Mouse (Mus musculus) kidney, embryonic 14.5 days (tissue): ENCODE measurements around the gene Eprs. TPM values are rescaled to one million over a fixed set of nuclear protein-coding genes. Genes with fewer than 3 reads are reported as not detected.
"Not testable (repeated sequence)": the region's sequence is repeated elsewhere in the genome, so short reads cannot be mapped to it uniquely, and the experiment has no call there.

Experiments
- ATAC-seq: fragments of 200-750 bp; cut with Nextera tagmentation; 2 replicates; pipeline ENCODE4 v1.8.0; 2017; ENCODE audit warnings: moderate number of reproducible peaks, mild to moderate bottlenecking, moderate TSS enrichment, moderate library complexity; ENCODE audit not compliant: low FRiP score, low TSS enrichment
- H3K27ac ChIP-seq: fragments of 300-500 bp; sonication (generic); 2 replicates; pipeline ENCODE4 v1.5.1; 2014; ENCODE audit warnings: low read depth, mild to moderate bottlenecking, low read length, moderate library complexity, mixed read lengths
- H3K27me3 ChIP-seq: fragments of 300-500 bp; sonication (generic); 2 replicates; pipeline ENCODE4 v1.6.1; 2014; ENCODE audit warnings: mild to moderate bottlenecking, low read length; ENCODE audit not compliant: control insufficient read depth, insufficient read depth
- H3K36me3 ChIP-seq: fragments of 300-500 bp; sonication (generic); 2 replicates; pipeline ENCODE4 v1.6.1; 2014; ENCODE audit warnings: low read length, mixed read lengths; ENCODE audit not compliant: control insufficient read depth, insufficient read depth
- H3K4me1 ChIP-seq: fragments of 300-500 bp; sonication (generic); 2 replicates; pipeline ENCODE4 v1.6.1; 2014; ENCODE audit warnings: low read length, mixed read lengths; ENCODE audit not compliant: control insufficient read depth, insufficient read depth
- H3K4me2 ChIP-seq: fragments of 300-500 bp; sonication (generic); replicated peaks from 2 replicates; pipeline ENCODE4 v1.6.1; 2014; ENCODE audit warnings: low read depth, mild to moderate bottlenecking, low read length
- H3K4me3 ChIP-seq: fragments of 300-500 bp; sonication (generic); 2 replicates; pipeline ENCODE4 v1.5.1; 2014; ENCODE audit warnings: mild to moderate bottlenecking, low read length
- H3K9ac ChIP-seq: fragments of 300-500 bp; sonication (generic); 2 replicates; pipeline ENCODE4 v1.6.1; 2014; ENCODE audit warnings: low read depth, mild to moderate bottlenecking, low read length, moderate library complexity
- H3K9me3 ChIP-seq: fragments of 300-500 bp; sonication (generic); 2 replicates; pipeline ENCODE4 v1.6.1; 2016; ENCODE audit warnings: low read length; ENCODE audit not compliant: control insufficient read depth
- WGBS: fragments of 180-500 bp; shearing (Covaris S2); extraction: QIAGEN DNeasy Blood & Tissue Kit; methylation state at CpG from one replicate; pipeline ENCODE4 v1.1.7; 2014; 5-methylcytosine and 5-hydroxymethylcytosine counted together
- polyA plus RNA-seq: library from polyadenylated mRNA; unstranded; fragments of >200 nt; fragmentation: Nextera tagmentation; extraction: Ambion mirVana; gene quantifications from 2 replicates; pipeline ENCODE4 v1.2.1, GENCODE M21; 2014

Eprs gene
- polyA plus RNA-seq, result 111 and 175 TPM in 2 replicates

DNA sequence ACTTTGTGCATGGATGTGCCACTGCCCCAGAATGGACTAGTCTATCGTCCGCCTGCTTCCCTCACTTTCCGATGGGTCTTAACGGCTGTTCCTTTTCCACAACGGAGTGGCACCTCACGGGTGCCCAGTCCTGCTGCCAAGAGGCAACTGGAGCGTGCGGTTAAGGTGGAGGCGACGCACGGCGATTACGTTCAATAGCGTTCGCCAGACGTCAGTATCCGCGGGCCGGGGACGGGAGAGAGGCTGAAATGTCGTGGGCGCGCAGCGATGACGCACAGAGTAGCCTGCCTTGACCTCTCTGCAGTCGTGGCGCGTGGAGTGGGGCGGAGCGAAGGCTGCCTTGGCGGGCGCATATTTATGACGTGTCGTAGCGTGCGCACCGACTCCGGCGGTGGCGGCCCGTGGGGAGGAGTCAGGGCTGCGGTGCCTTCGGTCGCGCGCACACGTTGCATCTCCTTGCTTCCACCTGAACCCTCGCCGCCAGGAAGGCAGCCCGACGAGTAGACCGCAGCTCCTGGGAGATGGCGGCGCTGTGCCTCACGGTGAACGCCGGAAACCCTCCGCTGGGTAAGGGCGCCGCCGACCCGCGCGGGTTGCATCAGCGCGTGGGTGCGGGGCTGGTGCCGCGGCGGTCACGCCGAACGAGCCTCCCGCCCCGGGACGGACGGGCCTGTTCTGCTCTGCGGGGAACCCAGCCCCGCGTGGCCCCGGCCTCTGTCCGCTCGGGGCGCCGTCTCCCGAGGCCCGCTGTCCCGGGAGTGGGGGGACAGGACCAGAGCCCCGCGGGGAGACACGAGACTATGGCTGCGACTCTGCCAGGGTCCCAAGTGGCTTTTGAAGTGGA is at the start of gene Eprs:
Gene Eprs (plus strand): TSS at position 368 of the 844 bp plus-strand sequence.
- peak within 1 kb of the TSS; percentile 89 for H3K27ac ChIP-seq
- H3K4me1 ChIP-seq, result peaks cover 9% of the 10 kb centered on the region; the same call in 1 of the 2 replicates
- H3K36me3 ChIP-seq, result peaks cover 4% of the 10 kb centered on the region
- H3K9me3 ChIP-seq, result no peaks in the 10 kb centered on the region
- H3K27me3 ChIP-seq, result no peaks in the 10 kb centered on the region
- peak within 1 kb of the TSS; percentile 90 for H3K9ac ChIP-seq
- peak within 1 kb of the TSS; percentile 76 for H3K4me2 ChIP-seq
- H3K4me3 ChIP-seq, result peak within 1 kb of the TSS; percentile 93
- under 1% methylated on average over 80 of the region's 92 CpGs for WGBS
- peak; percentile 95 for ATAC-seq

- peaks cover 59% of the 10 kb centered on the region for H3K36me3 ChIP-seq
These were observed 48.3 kb upstream of the Eprs start for GRCm38 (mm10) chr1:185314546-185314945.

GRCm38 (mm10) chr1:185315846-185316568 is 46.8 kb upstream of the Eprs start:
- H3K27me3 ChIP-seq, result no peaks in the 10 kb centered on the region
- peaks cover 70% of the 10 kb centered on the region for H3K36me3 ChIP-seq

More at GRCm38 (mm10) chr1:185314546-185314945, 48.3 kb upstream of the Eprs start:
- H3K4me1 ChIP-seq, result no peaks in the 10 kb centered on the region
- 94% methylated on average over 4 of the region's 4 CpGs for WGBS
- H3K9ac ChIP-seq, result no peak overlapping the region
- no peaks in the 10 kb centered on the region for H3K9me3 ChIP-seq
- no peak overlapping the region for H3K27ac ChIP-seq
- H3K4me3 ChIP-seq, result no peak overlapping the region
- no peaks in the 10 kb centered on the region for H3K27me3 ChIP-seq
- ATAC-seq, result no peak
- H3K4me2 ChIP-seq, result no peak overlapping the region

GRCm38 (mm10) chr1:185327754-185328345 is 35.0 kb upstream of the Eprs start:
- not testable (repeated sequence) for H3K27ac ChIP-seq, ATAC-seq, H3K9me3 ChIP-seq, H3K27me3 ChIP-seq, H3K4me1 ChIP-seq
- Histone ChIP-seq H3K36me3 (peaks cover 35% of the 10 kb centered on the region), H3K9ac (peak overlapping the region; percentile 89; the same call in 1 of the 2 replicates), H3K4me3 (peak overlapping the region; percentile 94), H3K4me2 (peak overlapping the region; percentile 75)
- 64% methylated on average over 3 of the region's 3 CpGs for WGBS

More at GRCm38 (mm10) chr1:185315846-185316568, 46.8 kb upstream of the Eprs start:
- whole genome bisulfite sequencing, result 89% methylated on average over 16 of the region's 16 CpGs
- no peak overlapping the region for H3K4me3 ChIP-seq
- no peak for ATAC-seq
- no peak overlapping the region for H3K9ac ChIP-seq
- no peak overlapping the region for H3K27ac ChIP-seq
- no peak overlapping the region for H3K4me2 ChIP-seq
- no peaks in the 10 kb centered on the region for H3K4me1 ChIP-seq
- no peaks in the 10 kb centered on the region for H3K9me3 ChIP-seq

- peak; percentile 89 for ATAC-seq
- Histone ChIP-seq H3K9ac (peak within 1 kb of the TSS; percentile 89), H3K27me3 (no peaks in the 10 kb centered on the region), H3K36me3 (peaks cover 25% of the 10 kb centered on the region), H3K4me3 (peak within 1 kb of the TSS; percentile 94), H3K27ac (peak within 1 kb of the TSS; percentile 93), H3K4me2 (peak within 1 kb of the TSS; percentile 75), H3K9me3 (no peaks in the 10 kb centered on the region), H3K4me1 (peaks cover 10% of the 10 kb centered on the region)
- under 1% methylated on average over 69 of the region's 76 CpGs for WGBS
These were observed 33.9 kb upstream of the Eprs start, which contains the start of gene Iars2 for GRCm38 (mm10) chr1:185328721-185329610. Gene Iars2, minus strand, starts transcription at chr1:185329396.

DNA sequence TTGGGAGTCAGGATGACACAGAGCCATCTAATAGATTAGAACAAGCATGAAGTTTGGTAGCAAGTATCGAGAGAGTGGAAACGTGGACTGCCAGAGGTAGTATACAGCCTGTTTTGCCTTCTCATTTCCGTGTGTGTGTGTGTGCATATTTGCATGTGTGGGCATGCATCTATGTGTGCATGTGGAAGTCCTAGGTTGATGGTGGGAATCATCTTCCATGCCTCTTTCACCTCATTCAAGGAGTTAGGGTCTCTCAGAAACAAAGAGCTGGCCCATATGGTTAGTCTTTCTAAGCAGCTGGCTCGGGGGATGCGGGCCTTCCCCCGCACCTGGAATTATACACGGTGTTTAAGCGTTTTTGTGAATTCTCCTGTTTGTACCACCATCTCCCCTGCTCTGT is 33.0 kb upstream of the Eprs start:
- Histone ChIP-seq H3K4me2 (peak overlapping the region; percentile 75; the same call in 1 of the 2 replicates), H3K9ac (no peak overlapping the region), H3K27ac (no peak overlapping the region), H3K36me3 (peaks cover 23% of the 10 kb centered on the region), H3K9me3 (no peaks in the 10 kb centered on the region), H3K4me3 (peak overlapping the region; percentile 94; the same call in 1 of the 2 replicates), H3K27me3 (no peaks in the 10 kb centered on the region), H3K4me1 (peaks cover 10% of the 10 kb centered on the region)
- no peak for ATAC-seq
- 92% methylated on average over 8 of the region's 8 CpGs for WGBS

DNA sequence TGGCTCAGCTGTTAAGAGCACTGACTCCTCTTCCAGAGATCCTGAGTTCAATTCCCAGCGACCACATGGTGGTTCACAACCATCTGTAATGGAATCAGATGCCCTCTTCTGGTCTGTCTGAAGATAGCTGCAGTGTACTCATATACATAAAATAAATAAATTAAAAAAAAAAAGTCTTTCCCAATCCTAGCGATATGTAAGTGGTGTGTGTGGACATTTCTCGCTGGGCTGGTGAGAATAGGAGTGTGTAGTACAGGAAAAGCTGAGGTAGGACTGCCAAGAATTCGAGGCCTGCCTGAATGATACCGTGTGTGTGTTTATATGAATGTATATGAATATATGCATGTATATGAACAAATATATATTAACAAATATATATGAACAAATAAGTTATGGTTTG is 31.5 kb upstream of the Eprs start:
- Histone ChIP-seq H3K4me3 (peak overlapping the region; percentile 57), H3K9ac (no peak overlapping the region), H3K4me1 (peaks cover 10% of the 10 kb centered on the region), H3K9me3 (no peaks in the 10 kb centered on the region), H3K4me2 (peak overlapping the region; percentile 52), H3K27ac (no peak overlapping the region), H3K36me3 (peaks cover 9% of the 10 kb centered on the region; the same call in 1 of the 2 replicates), H3K27me3 (no peaks in the 10 kb centered on the region)
- 54% methylated on average over 5 of the region's 5 CpGs for WGBS
- ATAC-seq, result no peak

DNA sequence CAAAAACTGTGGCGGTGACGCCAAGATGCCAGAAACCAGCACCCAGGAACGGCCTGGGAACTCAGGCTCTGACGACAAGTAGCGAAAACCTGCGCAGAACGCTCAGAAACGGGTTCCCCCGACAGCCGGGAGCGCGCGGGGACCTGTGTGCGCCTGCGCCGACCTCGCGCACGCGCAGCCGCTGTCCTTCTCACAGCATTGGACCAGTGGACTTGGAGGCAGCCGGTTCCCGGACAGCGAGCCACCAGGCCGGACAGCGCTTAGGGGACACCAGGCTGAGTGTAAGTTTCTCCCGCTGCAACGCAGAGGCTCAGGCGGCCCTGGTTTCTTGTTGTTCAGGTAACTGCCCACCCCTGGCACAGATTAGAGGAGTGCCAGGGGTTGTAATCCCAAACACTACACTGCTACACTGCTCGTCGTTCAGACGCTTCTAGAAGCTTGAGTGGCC is 30.8 kb upstream of the Eprs start, which contains the start of gene Bpnt1:
Gene Bpnt1 (plus strand): TSS at position 167 of the 448 bp plus-strand sequence.
- Histone ChIP-seq H3K4me2 (peak within 1 kb of the TSS; percentile 52), H3K9ac (peak within 1 kb of the TSS; percentile 77), H3K9me3 (no peaks in the 10 kb centered on the region), H3K4me1 (peaks cover 10% of the 10 kb centered on the region), H3K4me3 (peak within 1 kb of the TSS; percentile 57), H3K27me3 (no peaks in the 10 kb centered on the region), H3K36me3 (peaks cover 3% of the 10 kb centered on the region; the same call in 1 of the 2 replicates), H3K27ac (peak within 1 kb of the TSS; percentile 65)
- ATAC-seq, result peak; percentile 91
- WGBS, result under 1% methylated on average over 32 of the region's 32 CpGs
